Mouse (Mus musculus) liver, embryonic 12.5 days (tissue): ENCODE measurements around the gene Cckar. TPM values are rescaled to one million over a fixed set of nuclear protein-coding genes. Genes with fewer than 3 reads are reported as not detected.
"Not testable (repeated sequence)": the region's sequence is repeated elsewhere in the genome, so short reads cannot be mapped to it uniquely, and the experiment has no call there.

Experiments
- ATAC-seq: fragments of 200-750 bp; cut with Nextera tagmentation; 2 replicates; pipeline ENCODE4 v1.8.0; 2017; ENCODE audit warnings: moderate number of reproducible peaks, mild to moderate bottlenecking, moderate library complexity
- H3K27ac ChIP-seq: fragments of 300-500 bp; sonication (generic); 2 replicates; pipeline ENCODE4 v1.5.1; 2016; ENCODE audit warnings: mild to moderate bottlenecking
- H3K27me3 ChIP-seq: fragments of 300-500 bp; sonication (generic); replicated peaks from 2 replicates; pipeline ENCODE4 v1.6.1; 2016; ENCODE audit warnings: mild to moderate bottlenecking, moderate library complexity
- H3K36me3 ChIP-seq: fragments of 300-500 bp; sonication (generic); 2 replicates; pipeline ENCODE4 v1.6.1; 2016; ENCODE audit warnings: mild to moderate bottlenecking, moderate library complexity
- H3K4me1 ChIP-seq: fragments of 300-500 bp; sonication (generic); 2 replicates; pipeline ENCODE4 v1.6.1; 2016
- H3K4me2 ChIP-seq: fragments of 300-500 bp; sonication (generic); 2 replicates; pipeline ENCODE4 v1.6.1; 2016; ENCODE audit warnings: mild to moderate bottlenecking, moderate library complexity
- H3K4me3 ChIP-seq: fragments of 300-500 bp; sonication (generic); 2 replicates; pipeline ENCODE4 v1.5.1; 2016; ENCODE audit warnings: mild to moderate bottlenecking, moderate library complexity
- H3K9ac ChIP-seq: fragments of 300-500 bp; sonication (generic); 2 replicates; pipeline ENCODE4 v1.6.1; 2016; ENCODE audit warnings: mild to moderate bottlenecking, moderate library complexity
- H3K9me3 ChIP-seq: fragments of 300-500 bp; sonication (generic); replicated peaks from 2 replicates; pipeline ENCODE4 v1.6.1; 2016; ENCODE audit warnings: mild to moderate bottlenecking, moderate library complexity
- WGBS: fragments of 180-500 bp; shearing (Covaris S2); methylation state at CpG from one replicate; pipeline ENCODE4 v1.1.7; 2016; ENCODE audit not compliant: insufficient replicate concordance; 5-methylcytosine and 5-hydroxymethylcytosine counted together
- polyA plus RNA-seq: library from polyadenylated mRNA; unstranded; fragments of >200 nt; fragmentation: Nextera tagmentation; extraction: Ambion mirVana; gene quantifications from 2 replicates; pipeline ENCODE4 v1.2.1, GENCODE M21; 2016

The Cckar gene
- polyA plus RNA-seq, 1 experiment from 2014 or later = 0.12 TPM

GRCm38 (mm10) chr5:53692100-53692499 lies 15.4 kb downstream of the Cckar start:
- Histone ChIP-seq H3K4me3 (no peak overlapping the region), H3K36me3 (no peaks in the 10 kb centered on the region), H3K9ac (no peak overlapping the region), H3K27ac (no peak overlapping the region), H3K27me3 (no peaks in the 10 kb centered on the region), H3K4me2 (no peak overlapping the region), H3K4me1 (no peaks in the 10 kb centered on the region), H3K9me3 (no peaks in the 10 kb centered on the region)
- WGBS = 65% methylated on average over 8 of the region's 8 CpGs
- no peak for ATAC-seq

- no peak overlapping the region for H3K4me3 ChIP-seq
- H3K9ac ChIP-seq = no peak overlapping the region
- H3K27ac ChIP-seq = no peak overlapping the region
- no peaks in the 10 kb centered on the region for H3K27me3 ChIP-seq
- 48% methylated on average over 3 of the region's 3 CpGs for WGBS
- ATAC-seq = no peak
- H3K4me1 ChIP-seq = no peaks in the 10 kb centered on the region
- no peaks in the 10 kb centered on the region for H3K9me3 ChIP-seq
- H3K36me3 ChIP-seq = no peaks in the 10 kb centered on the region
- no peak overlapping the region for H3K4me2 ChIP-seq
Observed at GRCm38 (mm10) chr5:53691577-53691976, 15.9 kb downstream of the Cckar start.

- Histone ChIP-seq H3K4me3 (no peak overlapping the region), H3K27me3 (no peaks in the 10 kb centered on the region), H3K36me3 (no peaks in the 10 kb centered on the region), H3K9ac (no peak overlapping the region), H3K4me2 (no peak overlapping the region), H3K9me3 (no peaks in the 10 kb centered on the region), H3K4me1 (no peaks in the 10 kb centered on the region), H3K27ac (no peak overlapping the region)
- 75% methylated on average over 7 of the region's 7 CpGs for WGBS
- ATAC-seq = no peak
Observed at GRCm38 (mm10) chr5:53688326-53688725, 19.2 kb downstream of the Cckar start.

GRCm38 (mm10) chr5:53686379-53686778 lies 21.1 kb downstream of the Cckar start:
- no peak overlapping the region for H3K4me3 ChIP-seq
- no peak for ATAC-seq
- WGBS = 75% methylated on average over 2 of the region's 2 CpGs
- no peaks in the 10 kb centered on the region for H3K27me3 ChIP-seq
- H3K36me3 ChIP-seq = no peaks in the 10 kb centered on the region
- no peaks in the 10 kb centered on the region for H3K4me1 ChIP-seq
- no peak overlapping the region for H3K27ac ChIP-seq
- no peak overlapping the region for H3K4me2 ChIP-seq
- H3K9ac ChIP-seq = no peak overlapping the region
- no peaks in the 10 kb centered on the region for H3K9me3 ChIP-seq

- 0 out of 2 replicates have a peak, but pooled peaks have one; percentile 21 for ATAC-seq
- Histone ChIP-seq H3K27me3 (no peaks in the 10 kb centered on the region), H3K27ac (no peak overlapping the region), H3K9me3 (no peaks in the 10 kb centered on the region), H3K9ac (no peak overlapping the region), H3K4me2 (no peak overlapping the region), H3K4me3 (no peak overlapping the region), H3K4me1 (no peaks in the 10 kb centered on the region), H3K36me3 (no peaks in the 10 kb centered on the region)
- 32% methylated on average over 4 of the region's 4 CpGs for WGBS
Observed at GRCm38 (mm10) chr5:53685623-53686022, 21.9 kb downstream of the Cckar start.

GRCm38 (mm10) chr5:53684417-53684816 lies 23.1 kb downstream of the Cckar start:
- H3K4me2 ChIP-seq = no peak overlapping the region
- no peaks in the 10 kb centered on the region for H3K4me1 ChIP-seq
- no peak for ATAC-seq
- H3K9ac ChIP-seq = no peak overlapping the region
- 69% methylated on average over 1 of the region's 1 CpGs for WGBS
- H3K9me3 ChIP-seq = no peaks in the 10 kb centered on the region
- no peak overlapping the region for H3K27ac ChIP-seq
- H3K27me3 ChIP-seq = peaks cover 4% of the 10 kb centered on the region; the same call in 1 of the 2 replicates
- no peaks in the 10 kb centered on the region for H3K36me3 ChIP-seq
- no peak overlapping the region for H3K4me3 ChIP-seq

- H3K9ac ChIP-seq = no peak overlapping the region
- H3K4me3 ChIP-seq = no peak overlapping the region
- no peaks in the 10 kb centered on the region for H3K9me3 ChIP-seq
- peaks cover 9% of the 10 kb centered on the region; the same call in 1 of the 2 replicates for H3K27me3 ChIP-seq
- ATAC-seq = no peak
- no peaks in the 10 kb centered on the region for H3K36me3 ChIP-seq
- H3K27ac ChIP-seq = no peak overlapping the region
- WGBS = 45% methylated on average over 3 of the region's 3 CpGs
- no peaks in the 10 kb centered on the region for H3K4me1 ChIP-seq
- H3K4me2 ChIP-seq = no peak overlapping the region
Observed at GRCm38 (mm10) chr5:53683916-53684315, 23.6 kb downstream of the Cckar start.

- Histone ChIP-seq H3K4me1 (no peaks in the 10 kb centered on the region), H3K27ac (no peak overlapping the region), H3K4me2 (no peak overlapping the region), H3K27me3 (peaks cover 18% of the 10 kb centered on the region; the same call in 1 of the 2 replicates), H3K4me3 (no peak overlapping the region), H3K9me3 (no peaks in the 10 kb centered on the region), H3K36me3 (no peaks in the 10 kb centered on the region), H3K9ac (no peak overlapping the region)
- WGBS = 47% methylated on average over 6 of the region's 6 CpGs
- no peak for ATAC-seq
Observed at GRCm38 (mm10) chr5:53679651-53680050, 27.9 kb downstream of the Cckar start.

- H3K4me1 ChIP-seq = no peaks in the 10 kb centered on the region
- no peak overlapping the region for H3K4me2 ChIP-seq
- H3K36me3 ChIP-seq = no peaks in the 10 kb centered on the region
- H3K9ac ChIP-seq = no peak overlapping the region
- ATAC-seq = no peak
- peaks cover 18% of the 10 kb centered on the region; the same call in 1 of the 2 replicates for H3K27me3 ChIP-seq
- no peak overlapping the region for H3K4me3 ChIP-seq
- H3K9me3 ChIP-seq = 0 out of 2 replicates have a peak, but pooled peaks cover 5% of the 10 kb centered on the region
- no peak overlapping the region for H3K27ac ChIP-seq
- 44% methylated on average over 13 of the region's 13 CpGs for WGBS
Observed at GRCm38 (mm10) chr5:53678036-53678767, 29.3 kb downstream of the Cckar start.

- peaks cover 21% of the 10 kb centered on the region; the same call in 1 of the 2 replicates for H3K27me3 ChIP-seq
- H3K4me3 ChIP-seq = no peak overlapping the region
- H3K4me1 ChIP-seq = no peaks in the 10 kb centered on the region
- H3K9ac ChIP-seq = no peak overlapping the region
- H3K9me3 ChIP-seq = 0 out of 2 replicates have a peak, but pooled peaks cover 5% of the 10 kb centered on the region
- no peak overlapping the region for H3K27ac ChIP-seq
- ATAC-seq = no peak
- H3K4me2 ChIP-seq = no peak overlapping the region
- 62% methylated on average over 8 of the region's 8 CpGs for WGBS
- H3K36me3 ChIP-seq = no peaks in the 10 kb centered on the region
Observed at GRCm38 (mm10) chr5:53676671-53677070, 30.8 kb downstream of the Cckar start.

- H3K4me3 ChIP-seq, H3K9ac ChIP-seq, H3K9me3 ChIP-seq, H3K4me1 ChIP-seq, H3K27ac ChIP-seq, ATAC-seq, H3K4me2 ChIP-seq, H3K36me3 ChIP-seq: not testable (repeated sequence)
- peaks cover 11% of the 10 kb centered on the region; the same call in 1 of the 2 replicates for H3K27me3 ChIP-seq
- 66% methylated on average over 5 of the region's 6 CpGs for WGBS
Observed at GRCm38 (mm10) chr5:53673493-53674150, 33.9 kb downstream of the Cckar start.

- Histone ChIP-seq H3K4me2 (no peak overlapping the region), H3K9ac (no peak overlapping the region), H3K9me3 (0 out of 2 replicates have a peak, but pooled peaks cover 5% of the 10 kb centered on the region), H3K36me3 (no peaks in the 10 kb centered on the region), H3K27ac (no peak overlapping the region), H3K4me3 (no peak overlapping the region), H3K27me3 (peaks cover 5% of the 10 kb centered on the region; the same call in 1 of the 2 replicates), H3K4me1 (no peaks in the 10 kb centered on the region)
- 22% methylated on average over 5 of the region's 5 CpGs for WGBS
- ATAC-seq = no peak
Observed at GRCm38 (mm10) chr5:53672352-53672751, 35.2 kb downstream of the Cckar start.
